In genomic region chr3:66078026-66078721, GRCm38 (mm10) we compare ENCODE assay signal across 10 mouse cellular contexts.
DNase-seq lines count a peak whose midpoint lies in the region; ATAC-seq lines count a peak whose summit lies in the region.
"Had no signal": no experiment of that assay in that cellular context is flagged by ENCODE, and none has a peak within 500 bp of the region (broad histone marks: within the 10 kb centered on the region; RNA-seq: fewer than 3 reads in every experiment).

No protein-coding gene starts in this region.

- no peak overlapping the region for H3K27ac ChIP-seq in limb, embryonic 12.5 days
- H3K27ac ChIP-seq in limb, embryonic 10.5 days, result no peak overlapping the region
- no peak overlapping the region for H3K27ac ChIP-seq in forebrain, embryonic 13.5 days

- no peaks in the 10 kb centered on the region for H3K9me3 ChIP-seq in limb, embryonic 12.5 days
- H3K9me3 ChIP-seq in limb, embryonic 10.5 days (replicated peaks), result no peaks in the 10 kb centered on the region
- no peaks in the 10 kb centered on the region for H3K9me3 ChIP-seq in forebrain, embryonic 13.5 days (replicated peaks)

- 0 out of 2 replicates have a peak, but pooled peaks have one; percentile 10 for ATAC-seq in limb, embryonic 12.5 days (ENCODE audit: insufficient number of reproducible peaks, insufficient read depth, low FRiP score, low TSS enrichment, low read depth)
- no peak for ATAC-seq in forebrain, embryonic 13.5 days
- ATAC-seq: forebrain, embryonic 16.5 days had no signal

- H3K4me2 ChIP-seq in limb, embryonic 12.5 days, result no peak overlapping the region; the same call in 1 of the 2 replicates
- no peak overlapping the region for H3K4me2 ChIP-seq in forebrain, embryonic 13.5 days
- H3K4me2 ChIP-seq: liver, embryonic 11.5 days had no signal

- H3K4me1 ChIP-seq in limb, embryonic 12.5 days (replicated peaks), result peaks cover 14% of the 10 kb centered on the region; the same call in 1 of the 2 replicates
- peaks cover 9% of the 10 kb centered on the region; the same call in 1 of the 2 replicates for H3K4me1 ChIP-seq in limb, embryonic 10.5 days
- H3K4me1 ChIP-seq in forebrain, embryonic 13.5 days, result 0 out of 2 replicates have a peak, but pooled peaks cover under 1% of the 10 kb centered on the region

- peak; percentile 51 to 74 for DNase-seq in cerebellum, postnatal 14 days
- DNase-seq in cerebellum, adult 8-10 months, result no peak
- no peak for DNase-seq in limb, embryonic 10.5 days (ENCODE audit: low spot score)
- DNase-seq in adrenal gland, postnatal 14 days, result peak; percentile 66
- DNase-seq in lung, postnatal 14 days, result peak; percentile 37
- no peak for DNase-seq in frontal cortex, postnatal 10 days (ENCODE audit: low spot score in 2 of 2)

- H3K27me3 ChIP-seq in limb, embryonic 12.5 days, result no peaks in the 10 kb centered on the region
- no peaks in the 10 kb centered on the region for H3K27me3 ChIP-seq in limb, embryonic 10.5 days (ENCODE audit: low read depth, poor library complexity, severe bottlenecking)
- H3K27me3 ChIP-seq in forebrain, embryonic 13.5 days, result no peaks in the 10 kb centered on the region

- no peak overlapping the region for H3K9ac ChIP-seq in limb, embryonic 12.5 days (replicated peaks)
- no peak overlapping the region for H3K9ac ChIP-seq in forebrain, embryonic 13.5 days

- WGBS in limb, embryonic 12.5 days, result 82% methylated on average over 23 of the region's 23 CpGs
- WGBS in limb, embryonic 10.5 days, result 85% methylated on average over 23 of the region's 23 CpGs
- 91% methylated on average over 23 of the region's 23 CpGs for WGBS in forebrain, embryonic 13.5 days

- H3K4me3 ChIP-seq in limb, embryonic 12.5 days (replicated peaks), result no peak overlapping the region
- H3K4me3 ChIP-seq in limb, embryonic 10.5 days, result no peak overlapping the region
- no peak overlapping the region for H3K4me3 ChIP-seq in forebrain, embryonic 13.5 days

- no peaks in the 10 kb centered on the region for H3K36me3 ChIP-seq in limb, embryonic 12.5 days
- no peaks in the 10 kb centered on the region for H3K36me3 ChIP-seq in limb, embryonic 10.5 days
- H3K36me3 ChIP-seq in forebrain, embryonic 13.5 days (ENCODE audit: poor library complexity, severe bottlenecking), result no peaks in the 10 kb centered on the region

Comparison
In these comparisons a context has a peak if more than half of its experiments do, and no peak if none do; other contexts are left out.
1. DNase-seq: peak in cerebellum, postnatal 14 days (2 of 2), adrenal gland, postnatal 14 days (single experiment) and lung, postnatal 14 days (single experiment); none in cerebellum, adult 8-10 months (single experiment), limb, embryonic 10.5 days (single experiment) and frontal cortex, postnatal 10 days (0 of 2).